12 mouse cellular contexts compared by ENCODE assay signal in the genomic region with DNA sequence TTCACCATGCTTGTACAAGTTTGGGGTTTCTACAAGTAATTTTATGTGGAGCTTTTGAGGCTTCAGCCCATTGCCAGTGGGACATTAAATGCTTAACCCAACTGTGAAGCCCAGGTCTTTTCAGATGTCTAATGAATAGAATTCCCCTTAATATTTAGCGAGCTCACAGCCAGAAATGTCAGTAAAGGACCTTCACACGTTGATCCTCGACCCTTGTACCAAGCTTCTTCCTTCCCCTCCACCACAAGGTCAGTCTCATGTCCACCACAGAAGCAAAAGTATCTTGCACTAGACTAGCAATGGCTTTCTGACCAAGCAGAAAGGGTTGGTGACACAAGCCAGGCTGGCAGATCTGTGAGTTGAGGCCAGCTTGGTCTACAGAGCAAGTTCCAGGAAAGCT. TPM values are rescaled to one million over a fixed set of nuclear protein-coding genes. Genes with fewer than 3 reads are reported as not detected.
DNase-seq lines count a peak whose midpoint lies in the region; ATAC-seq and TF ChIP-seq lines count a peak whose summit lies in the region.
"Had no signal": no experiment of that assay in that cellular context is flagged by ENCODE, and none has a peak within 500 bp of the region (broad histone marks: within the 10 kb centered on the region; RNA-seq: fewer than 3 reads in every experiment).

No protein-coding gene starts in this region.

- no peaks in the 10 kb centered on the region for H3K9me3 ChIP-seq in forebrain, embryonic 10.5 days
- no peaks in the 10 kb centered on the region for H3K9me3 ChIP-seq in forebrain, embryonic 14.5 days (replicated peaks; ENCODE audit: control insufficient read depth, low read length)
- H3K9me3 ChIP-seq in lung, embryonic 14.5 days (ENCODE audit: low read depth, low read length), result no peaks in the 10 kb centered on the region
- H3K9me3 ChIP-seq in hindbrain, embryonic 15.5 days, result no peaks in the 10 kb centered on the region
- no peaks in the 10 kb centered on the region for H3K9me3 ChIP-seq in neural tube, embryonic 12.5 days

- no peak overlapping the region for H3K27ac ChIP-seq in forebrain, embryonic 10.5 days
- no peak overlapping the region for H3K27ac ChIP-seq in forebrain, embryonic 14.5 days (ENCODE audit: low read depth, low read length)
- no peak overlapping the region for H3K27ac ChIP-seq in lung, embryonic 14.5 days (ENCODE audit: low read depth)
- H3K27ac ChIP-seq in hindbrain, embryonic 15.5 days (replicated peaks), result no peak overlapping the region
- H3K27ac ChIP-seq in neural tube, embryonic 12.5 days, result no peak overlapping the region

- H3K36me3 ChIP-seq in forebrain, embryonic 10.5 days (replicated peaks), result no peaks in the 10 kb centered on the region
- no peaks in the 10 kb centered on the region for H3K36me3 ChIP-seq in forebrain, embryonic 14.5 days (ENCODE audit: control insufficient read depth, insufficient read depth, low read length)
- H3K36me3 ChIP-seq in lung, embryonic 14.5 days (ENCODE audit: insufficient read depth), result no peaks in the 10 kb centered on the region
- no peaks in the 10 kb centered on the region for H3K36me3 ChIP-seq in hindbrain, embryonic 15.5 days
- no peaks in the 10 kb centered on the region for H3K36me3 ChIP-seq in neural tube, embryonic 12.5 days

- DNase-seq in forebrain, embryonic 10.5 days (ENCODE audit: extremely low spot score, low spot score), result no peak
- DNase-seq in forebrain, embryonic 14.5 days (ENCODE audit: low spot score), result no peak
- no peak for DNase-seq in lung, embryonic 14.5 days
- no peak for DNase-seq in lung, postnatal 25 days (ENCODE audit: low spot score)
- no peak for DNase-seq in adrenal gland, adult 2 months
- no peak for DNase-seq in right cerebral cortex, postnatal 36 days (ENCODE audit: low spot score in 2 of 2)
- DNase-seq: cerebellum, adult 11-12 months; kidney, postnatal 14 days; lung, postnatal 10 days; thymus, postnatal 4 days had no signal

- peaks cover 26% of the 10 kb centered on the region for H3K4me1 ChIP-seq in forebrain, embryonic 10.5 days
- peaks cover 11% of the 10 kb centered on the region; the same call in 1 of the 2 replicates for H3K4me1 ChIP-seq in forebrain, embryonic 14.5 days (ENCODE audit: control insufficient read depth, insufficient read depth, low read length)
- H3K4me1 ChIP-seq in lung, embryonic 14.5 days (ENCODE audit: insufficient read depth), result no peaks in the 10 kb centered on the region; the same call in 1 of the 2 replicates
- peaks cover 26% of the 10 kb centered on the region for H3K4me1 ChIP-seq in hindbrain, embryonic 15.5 days (replicated peaks)
- H3K4me1 ChIP-seq in neural tube, embryonic 12.5 days, result peaks cover 13% of the 10 kb centered on the region

- no peak for TF ChIP-seq CTCF in lung, embryonic 14.5 days (IDR thresholded peaks at IDR 0.05; ENCODE audit: low read depth)

- 57% methylated on average over 3 of the region's 3 CpGs for WGBS in forebrain, embryonic 10.5 days
- WGBS in forebrain, embryonic 14.5 days, result 43% methylated on average over 3 of the region's 3 CpGs
- WGBS in lung, embryonic 14.5 days, result 43% methylated on average over 3 of the region's 3 CpGs
- WGBS in hindbrain, embryonic 15.5 days, result 43% methylated on average over 3 of the region's 3 CpGs
- 39% methylated on average over 3 of the region's 3 CpGs for WGBS in neural tube, embryonic 12.5 days

- H3K4me2 ChIP-seq in forebrain, embryonic 14.5 days (ENCODE audit: low read length), result no peak overlapping the region
- H3K4me2 ChIP-seq in lung, embryonic 14.5 days, result peak overlapping the region; percentile 82
- peak overlapping the region; percentile 62; the same call in 1 of the 2 replicates for H3K4me2 ChIP-seq in hindbrain, embryonic 15.5 days
- peak overlapping the region; percentile 73 for H3K4me2 ChIP-seq in neural tube, embryonic 12.5 days (replicated peaks)

- no peak overlapping the region for H3K9ac ChIP-seq in forebrain, embryonic 14.5 days (ENCODE audit: low read length)
- no peak overlapping the region for H3K9ac ChIP-seq in lung, embryonic 14.5 days
- H3K9ac ChIP-seq in hindbrain, embryonic 15.5 days, result no peak overlapping the region
- H3K9ac ChIP-seq in neural tube, embryonic 12.5 days, result no peak overlapping the region

- ATAC-seq in forebrain, embryonic 14.5 days, result no peak
- ATAC-seq in lung, embryonic 14.5 days (ENCODE audit: insufficient read depth), result no peak
- no peak for ATAC-seq in hindbrain, embryonic 15.5 days (ENCODE audit: low FRiP score, low read depth)
- no peak for ATAC-seq in neural tube, embryonic 12.5 days (ENCODE audit: low FRiP score, low read depth)

- peaks cover 24% of the 10 kb centered on the region for H3K27me3 ChIP-seq in forebrain, embryonic 10.5 days (ENCODE audit: poor library complexity, severe bottlenecking)
- H3K27me3 ChIP-seq in forebrain, embryonic 14.5 days (replicated peaks; ENCODE audit: control insufficient read depth, insufficient read depth, low read length), result no peaks in the 10 kb centered on the region
- 0 out of 2 replicates have a peak, but pooled peaks cover 6% of the 10 kb centered on the region for H3K27me3 ChIP-seq in lung, embryonic 14.5 days (ENCODE audit: insufficient read depth, low read length)
- no peaks in the 10 kb centered on the region for H3K27me3 ChIP-seq in hindbrain, embryonic 15.5 days
- no peaks in the 10 kb centered on the region; the same call in 1 of the 2 replicates for H3K27me3 ChIP-seq in neural tube, embryonic 12.5 days (replicated peaks)

- H3K4me3 ChIP-seq in forebrain, embryonic 10.5 days, result peak overlapping the region; percentile 89; the same call in 1 of the 2 replicates
- no peak overlapping the region for H3K4me3 ChIP-seq in forebrain, embryonic 14.5 days (ENCODE audit: low read depth, low read length)
- peak overlapping the region; percentile 76; the same call in 1 of the 2 replicates for H3K4me3 ChIP-seq in lung, embryonic 14.5 days (ENCODE audit: low read depth, low read length)
- H3K4me3 ChIP-seq in hindbrain, embryonic 15.5 days, result peak overlapping the region; percentile 91; the same call in 1 of the 2 replicates
- H3K4me3 ChIP-seq in neural tube, embryonic 12.5 days, result no peak overlapping the region

RNA-seq across cellular contexts. Expression of a gene that starts 0.8 kb away (rescaled TPM):
- polyA plus RNA-seq in forebrain, embryonic 10.5 days (2016; fragmentation: Nextera tagmentation; extraction: Ambion mirVana), result 1.9 and 2.2 TPM in 2 replicates
- 5.0 and 5.2 TPM in 2 replicates for polyA plus RNA-seq in forebrain, embryonic 14.5 days (2014; fragmentation: Nextera tagmentation; extraction: Ambion mirVana)
- polyA plus RNA-seq in lung, embryonic 14.5 days (2014; fragmentation: Nextera tagmentation; extraction: Ambion mirVana), result 1.3 and 1.7 TPM in 2 replicates
- 2.4 and 3.8 TPM in 2 replicates for polyA plus RNA-seq in hindbrain, embryonic 15.5 days (2015; fragmentation: Nextera tagmentation; extraction: Ambion mirVana)
- 2.3 TPM in 2 replicates for polyA plus RNA-seq in neural tube, embryonic 12.5 days (2016; fragmentation: Nextera tagmentation; extraction: Ambion mirVana)
- total RNA-seq in adrenal gland, adult 2 months (2021), result 10 to 100 TPM; 15.6 to 20.7 TPM
- 1.4 and 2.0 TPM in 2 replicates for polyA plus RNA-seq in adrenal gland, adult 2 months (2012; rRNA removed)

Comparison
In these comparisons a context has a peak if more than half of its experiments do, and no peak if none do; other contexts are left out.
1. H3K4me3 ChIP-seq: peak in forebrain, embryonic 10.5 days (single experiment), lung, embryonic 14.5 days (single experiment) and hindbrain, embryonic 15.5 days (single experiment); none in forebrain, embryonic 14.5 days (single experiment) and neural tube, embryonic 12.5 days (single experiment).